Mouse (Mus musculus): ENCODE measurements around the gene Cmtm8.

Gene Cmtm8

GRCm38 (mm10) chr9:114818918-114819317 lies 25.0 kb downstream of the Cmtm8 start:
- no peak for DNase-seq

GRCm38 (mm10) chr9:114817012-114817411 lies 26.9 kb downstream of the Cmtm8 start:
- no peak for DNase-seq

GRCm38 (mm10) chr9:114816121-114816520 lies 27.8 kb downstream of the Cmtm8 start:
- no peak for DNase-seq

GRCm38 (mm10) chr9:114815315-114815714 lies 28.6 kb downstream of the Cmtm8 start:
- DNase-seq = peak; percentile 61

- DNase-seq = no peak
Measured at GRCm38 (mm10) chr9:114812001-114812400, 32.0 kb downstream of the Cmtm8 start.

- DNase-seq = no peak
Measured at GRCm38 (mm10) chr9:114810837-114811236, 33.1 kb downstream of the Cmtm8 start.

- no peak for DNase-seq
Measured at GRCm38 (mm10) chr9:114808671-114809070, 35.3 kb downstream of the Cmtm8 start.

- DNase-seq = no peak
Measured at GRCm38 (mm10) chr9:114807261-114807660, 36.7 kb downstream of the Cmtm8 start.

GRCm38 (mm10) chr9:114805151-114805671 lies 38.7 kb downstream of the Cmtm8 start:
- DNase-seq = peak; percentile 20

GRCm38 (mm10) chr9:114802191-114802590 lies 41.8 kb downstream of the Cmtm8 start:
- no peak for DNase-seq

- no peak for DNase-seq
Measured at GRCm38 (mm10) chr9:114801301-114801700, 42.7 kb downstream of the Cmtm8 start.

- no peak for DNase-seq
Measured at GRCm38 (mm10) chr9:114799498-114800107, 44.4 kb downstream of the Cmtm8 start.

GRCm38 (mm10) chr9:114798845-114799244 lies 45.1 kb downstream of the Cmtm8 start:
- no peak for DNase-seq

GRCm38 (mm10) chr9:114797329-114798004 lies 46.5 kb downstream of the Cmtm8 start:
- peak; percentile 84 for DNase-seq

- DNase-seq = no peak
Measured at GRCm38 (mm10) chr9:114796473-114797050, 47.4 kb downstream of the Cmtm8 start.

GRCm38 (mm10) chr9:114794491-114794890 lies 49.5 kb downstream of the Cmtm8 start:
- DNase-seq = no peak

GRCm38 (mm10) chr9:114793764-114794295 lies 50.1 kb downstream of the Cmtm8 start:
- DNase-seq = no peak

GRCm38 (mm10) chr9:114789989-114790388 lies 54.0 kb downstream of the Cmtm8 start:
- DNase-seq = no peak

- no peak for DNase-seq
Measured at GRCm38 (mm10) chr9:114789557-114789956, 54.4 kb downstream of the Cmtm8 start.

- no peak for DNase-seq
Measured at GRCm38 (mm10) chr9:114788697-114789096, 55.3 kb downstream of the Cmtm8 start.

- DNase-seq = no peak
Measured at GRCm38 (mm10) chr9:114787716-114788115, 56.2 kb downstream of the Cmtm8 start.

GRCm38 (mm10) chr9:114787134-114787533 lies 56.8 kb downstream of the Cmtm8 start:
- DNase-seq = no peak

- no peak for DNase-seq
Measured at GRCm38 (mm10) chr9:114785432-114786125, 58.4 kb downstream of the Cmtm8 start.

Data from kidney, adult 18-20 months (tissue).